Mouse (Mus musculus) myocyte (in vitro differentiated cells): ENCODE measurements around the gene Nipbl. TPM values are rescaled to one million over a fixed set of nuclear protein-coding genes. Genes with fewer than 3 reads are reported as not detected.
"Not testable (repeated sequence)": the region's sequence is repeated elsewhere in the genome, so short reads cannot be mapped to it uniquely, and the experiment has no call there.

Source experiments
- H3K27me3 ChIP-seq: one replicate; pipeline ENCODE4 v1.6.1; 2011; ENCODE audit not compliant: control insufficient read depth, insufficient read depth, insufficient read length
- H3K36me3 ChIP-seq: one replicate; pipeline ENCODE4 v1.6.1; 2011; ENCODE audit not compliant: control insufficient read depth, insufficient read depth
- H3K4me2 ChIP-seq: one replicate; pipeline ENCODE4 v1.6.1; 2011; ENCODE audit warnings: low read depth, control low read depth
- H3K4me3 ChIP-seq: one replicate; pipeline ENCODE4 v1.5.1; 2011; ENCODE audit warnings: mild to moderate bottlenecking, control low read depth, moderate library complexity
- H3K79me2 ChIP-seq: one replicate; pipeline ENCODE4 v1.6.1; 2011; ENCODE audit not compliant: control insufficient read depth, insufficient read depth
- H3ac ChIP-seq: one replicate; pipeline ENCODE4 v1.6.1; 2011; ENCODE audit not compliant: control insufficient read depth, insufficient read length
- CEBPB ChIP-seq: IDR thresholded peaks from 2 replicates; pipeline ENCODE4 v1.6.1; 2011; ENCODE audit warnings: mild to moderate bottlenecking, moderate library complexity; ENCODE audit not compliant: poor library complexity, insufficient read depth, severe bottlenecking
- E2F4 ChIP-seq: IDR thresholded peaks from one replicate; pipeline ENCODE4 v1.6.1; 2011; ENCODE audit warnings: mild to moderate bottlenecking, control low read depth, moderate library complexity; ENCODE audit not compliant: insufficient read depth
- MAX ChIP-seq: IDR thresholded peaks from one replicate; pipeline ENCODE4 v1.6.1; 2011; ENCODE audit warnings: low read depth, mild to moderate bottlenecking, control low read depth
- MYOD1 ChIP-seq, 3 experiments: IDR thresholded peaks; one replicate each; pipeline ENCODE4 v1.6.1; 2011; ENCODE audit warnings: control low read depth in 2 of 3, low read depth in 2 of 3, mild to moderate bottlenecking in 2 of 3, moderate library complexity in 1 of 3; ENCODE audit not compliant: insufficient read length in 2 of 3, control insufficient read depth in 1 of 3
- MYOG ChIP-seq, 3 experiments: IDR thresholded peaks; one replicate each; pipeline ENCODE4 v1.6.1; 2011; ENCODE audit warnings: control low read depth in 2 of 3, low read depth in 2 of 3, mild to moderate bottlenecking in 2 of 3; ENCODE audit not compliant: insufficient read length in 2 of 3, control insufficient read depth in 1 of 3, insufficient read depth in 1 of 3
- POLR2A ChIP-seq: IDR thresholded peaks from one replicate; pipeline ENCODE4 v1.6.1; 2011; ENCODE audit warnings: low read depth, mild to moderate bottlenecking, control low read depth, moderate library complexity; ENCODE audit not compliant: insufficient read length
- POLR2AphosphoS2 ChIP-seq: IDR thresholded peaks from one replicate; pipeline ENCODE4 v1.6.1; 2011; ENCODE audit warnings: low read depth, control low read depth; ENCODE audit not compliant: insufficient read length
- REST ChIP-seq: IDR thresholded peaks from one replicate; pipeline ENCODE4 v1.6.1; 2011; ENCODE audit warnings: mild to moderate bottlenecking, control low read depth, moderate library complexity; ENCODE audit not compliant: insufficient read depth, insufficient read length
- SRF ChIP-seq: IDR thresholded peaks from one replicate; pipeline ENCODE4 v1.6.1; 2011; ENCODE audit warnings: low read depth; ENCODE audit not compliant: control insufficient read depth, insufficient read length
- TCF12 ChIP-seq: IDR thresholded peaks from one replicate; pipeline ENCODE4 v1.6.1; 2011; ENCODE audit warnings: mild to moderate bottlenecking, control low read depth; ENCODE audit not compliant: poor library complexity, insufficient read depth, severe bottlenecking
- TCF3 ChIP-seq: IDR thresholded peaks from one replicate; pipeline ENCODE4 v1.6.1; 2011; ENCODE audit warnings: low read depth, control low read depth; ENCODE audit not compliant: insufficient read length
- USF1 ChIP-seq: IDR thresholded peaks from one replicate; pipeline ENCODE4 v1.6.1; 2011; ENCODE audit warnings: low read depth, mild to moderate bottlenecking, control low read depth, moderate library complexity
- polyA plus RNA-seq: library from polyadenylated mRNA; unstranded; fragments of >200 nt; fragmentation: generic; extraction: Trizol; gene quantifications from one replicate; pipeline ENCODE4 v1.2.1, GENCODE M21; 2012; ENCODE audit warnings: missing spikeins

Nipbl gene
- polyA plus RNA-seq, 1 experiment = 6.5 TPM

- no peak overlapping the region for H3K4me3 ChIP-seq
- no peaks in the 10 kb centered on the region for H3K79me2 ChIP-seq
- no peak overlapping the region for H3K4me2 ChIP-seq
- H3K36me3 ChIP-seq = no peaks in the 10 kb centered on the region
- TF ChIP-seq USF1 (no peak), CEBPB (no peak), POLR2A (no peak), REST (no peak), MAX (no peak), TCF12 (no peak), MYOD1 (IDR thresholded peaks at IDR 0.05; ENCODE audit: control insufficient read depth in 1 of 3, insufficient read length in 2 of 3, low read depth in 2 of 3) (no peak)
- H3K27me3 ChIP-seq = no peaks in the 10 kb centered on the region
- no peak overlapping the region for H3ac ChIP-seq
Measured at GRCm38 (mm10) chr15:8460871-8461270, 16.6 kb upstream of the Nipbl start.

- no peak overlapping the region for H3ac ChIP-seq
- no peak overlapping the region for H3K4me3 ChIP-seq
- no peak overlapping the region for H3K4me2 ChIP-seq
- no peaks in the 10 kb centered on the region for H3K79me2 ChIP-seq
- H3K36me3 ChIP-seq = no peaks in the 10 kb centered on the region
- no peaks in the 10 kb centered on the region for H3K27me3 ChIP-seq
- TF ChIP-seq SRF (no peak), CEBPB (no peak), REST (no peak), MYOG (IDR thresholded peaks at IDR 0.05; ENCODE audit: control insufficient read depth in 1 of 3, insufficient read depth in 1 of 3, insufficient read length in 2 of 3, low read depth in 2 of 3) (no peak), POLR2A (no peak), USF1 (no peak), TCF3 (no peak), MYOD1 (IDR thresholded peaks at IDR 0.05; ENCODE audit: control insufficient read depth in 1 of 3, insufficient read length in 2 of 3, low read depth in 2 of 3) (no peak), E2F4 (no peak), POLR2AphosphoS2 (no peak), TCF12 (no peak), MAX (no peak)
Measured at GRCm38 (mm10) chr15:8459979-8460378, 15.7 kb upstream of the Nipbl start.

- not testable (repeated sequence) for H3K4me3 ChIP-seq, H3K4me2 ChIP-seq, H3K79me2 ChIP-seq, H3K27me3 ChIP-seq, H3K36me3 ChIP-seq, H3ac ChIP-seq
Measured at GRCm38 (mm10) chr15:8456223-8456622, 12.0 kb upstream of the Nipbl start.

- Histone ChIP-seq H3K79me2 (no peaks in the 10 kb centered on the region), H3ac (no peak overlapping the region), H3K4me2 (no peak overlapping the region), H3K36me3 (no peaks in the 10 kb centered on the region), H3K4me3 (no peak overlapping the region), H3K27me3 (no peaks in the 10 kb centered on the region)
- no peak for TF ChIP-seq POLR2AphosphoS2
- TF ChIP-seq CEBPB = peak; percentile 53; the same call in 1 of the 2 replicates
- TF ChIP-seq MYOD1 (IDR thresholded peaks at IDR 0.05; ENCODE audit: control insufficient read depth in 1 of 3, insufficient read length in 2 of 3, low read depth in 2 of 3) = no peak
- TF ChIP-seq TCF3 = no peak
- no peak for TF ChIP-seq MAX
- TF ChIP-seq POLR2A = no peak
Measured at GRCm38 (mm10) chr15:8455486-8455885, 11.2 kb upstream of the Nipbl start.

- H3K79me2 ChIP-seq = peaks cover 34% of the 10 kb centered on the region
- TF ChIP-seq MYOD1 (IDR thresholded peaks at IDR 0.05; ENCODE audit: control insufficient read depth in 1 of 3, insufficient read length in 2 of 3, low read depth in 2 of 3) (peak; percentile 63 to 78 (median 64)), REST (no peak), USF1 (peak; percentile 97), MYOG (IDR thresholded peaks at IDR 0.05; ENCODE audit: control insufficient read depth in 1 of 3, insufficient read depth in 1 of 3, insufficient read length in 2 of 3, low read depth in 2 of 3) (peak in 1 of 3 experiments; percentile 84), MAX (no peak)
- peak overlapping the region; percentile 38 for H3K4me2 ChIP-seq
- no peak overlapping the region for H3ac ChIP-seq
- H3K4me3 ChIP-seq = no peak overlapping the region
- no peaks in the 10 kb centered on the region for H3K27me3 ChIP-seq
- no peaks in the 10 kb centered on the region for H3K36me3 ChIP-seq
Measured at GRCm38 (mm10) chr15:8451071-8451470, 6.8 kb upstream of the Nipbl start.
